Mouse (Mus musculus): ENCODE measurements around the gene Bcor.
A peak's percentile ranks its signal among the peaks of the same experiment; 100 is the strongest.

Gene Bcor

DNA sequence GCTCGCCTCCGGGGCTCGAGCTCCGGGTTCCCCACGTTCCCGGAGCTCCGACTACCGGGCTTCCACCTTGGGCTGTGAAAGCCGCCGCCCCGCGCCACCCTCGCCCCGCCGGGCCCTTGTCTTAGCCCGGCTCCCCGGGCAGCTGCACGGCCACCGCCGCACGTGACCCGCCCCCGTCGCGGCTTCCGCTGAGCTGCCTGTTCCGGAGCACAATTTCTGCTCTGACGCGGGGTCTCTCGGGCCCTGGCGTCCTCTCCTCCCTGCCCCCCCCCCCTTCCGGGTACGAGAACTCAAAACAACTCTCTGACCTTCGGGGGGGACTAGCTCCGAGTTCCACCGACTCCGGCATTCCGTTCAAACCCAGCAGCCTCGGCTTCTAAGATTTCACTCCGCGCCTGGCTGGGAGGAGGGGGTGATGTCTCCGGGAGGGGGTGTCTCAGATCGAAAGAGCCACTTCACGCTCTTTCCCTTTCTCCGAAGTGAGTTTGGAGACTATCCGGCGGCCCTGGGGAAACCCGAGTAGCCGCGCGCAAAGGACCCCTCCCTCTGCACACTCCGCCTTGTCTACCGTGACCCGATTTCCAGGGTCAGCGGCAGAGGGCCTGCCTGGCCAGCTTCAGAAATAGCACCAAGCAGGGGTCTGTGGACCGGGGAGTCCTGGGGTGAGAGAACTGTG lies at the start of gene Bcor:
Gene Bcor, minus strand, starts transcription at position 375 of the 676 bp plus-strand sequence.
- DNase-seq = peak; percentile 64 to 85

DNA sequence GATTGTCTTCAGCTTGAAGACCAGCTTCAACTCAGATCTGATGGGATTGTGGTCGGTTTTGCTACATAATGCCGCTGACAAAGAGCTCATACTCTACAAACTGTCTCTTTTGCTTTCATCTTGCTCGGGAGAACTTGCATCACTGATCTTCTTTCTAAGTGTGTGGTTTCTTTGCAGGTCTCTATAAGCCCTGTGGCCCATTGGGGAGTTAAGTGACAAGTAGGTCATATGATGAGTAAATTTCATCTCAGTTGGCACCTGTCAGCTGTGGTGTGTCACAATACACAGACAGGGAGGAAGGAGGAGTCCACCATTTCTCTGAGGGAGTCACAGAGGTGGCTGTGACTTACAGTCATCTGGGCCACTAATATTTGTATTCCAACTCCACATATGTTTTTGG lies 42.8 kb upstream of the Bcor start:
- DNase-seq = no peak

DNA sequence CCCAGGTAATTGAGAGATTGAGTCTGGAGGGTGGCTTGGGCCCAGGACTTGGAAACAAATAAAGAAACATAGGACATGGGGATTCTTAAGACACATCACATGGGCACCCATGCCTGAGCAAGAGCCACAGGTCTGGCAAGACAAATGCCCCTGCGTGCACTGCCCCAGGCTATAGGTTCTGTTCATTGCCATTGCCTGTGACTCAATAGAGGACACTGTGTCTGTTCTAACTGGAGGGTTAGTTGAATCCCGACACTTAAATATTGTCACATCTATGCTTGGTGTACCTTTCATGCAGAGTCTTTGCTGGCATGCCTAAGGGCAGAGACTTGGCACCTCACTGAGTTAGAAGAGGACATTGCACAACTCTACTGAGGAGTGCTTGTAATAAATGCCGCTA lies 41.0 kb upstream of the Bcor start:
- DNase-seq = no peak

DNA sequence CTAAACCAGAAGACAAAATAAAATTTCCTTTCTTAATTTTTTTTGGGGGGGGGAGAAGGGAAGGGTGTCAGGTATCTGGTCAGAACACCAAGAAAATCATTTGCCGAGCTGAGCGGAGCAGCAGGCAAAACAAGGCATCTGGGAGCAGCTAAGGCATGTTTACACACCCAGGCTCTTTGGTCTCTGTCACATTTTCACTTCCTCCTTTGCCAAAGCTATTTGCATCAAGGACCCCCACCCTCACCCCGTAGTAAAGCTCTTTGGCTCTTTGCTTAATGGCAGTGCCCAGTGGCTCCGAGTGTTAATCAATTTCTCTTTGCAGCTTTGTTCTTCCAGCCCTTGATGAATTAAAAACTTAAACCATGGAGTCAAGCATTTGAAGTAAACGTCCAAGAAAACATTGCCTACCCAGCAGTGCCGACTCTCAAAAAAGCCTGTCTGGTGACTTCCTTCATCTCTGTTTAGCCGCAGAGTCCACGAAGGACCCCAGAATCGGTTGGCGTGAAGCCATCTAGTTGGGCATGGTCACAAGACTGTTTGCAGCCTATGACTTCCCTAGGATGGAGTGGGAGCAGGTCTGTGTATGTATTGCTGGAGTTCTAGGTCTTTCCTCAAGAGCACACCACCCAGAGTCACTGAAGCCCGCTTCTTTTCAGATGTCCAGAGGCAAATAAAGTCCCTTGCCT lies 35.2 kb upstream of the Bcor start:
- no peak for DNase-seq

DNA sequence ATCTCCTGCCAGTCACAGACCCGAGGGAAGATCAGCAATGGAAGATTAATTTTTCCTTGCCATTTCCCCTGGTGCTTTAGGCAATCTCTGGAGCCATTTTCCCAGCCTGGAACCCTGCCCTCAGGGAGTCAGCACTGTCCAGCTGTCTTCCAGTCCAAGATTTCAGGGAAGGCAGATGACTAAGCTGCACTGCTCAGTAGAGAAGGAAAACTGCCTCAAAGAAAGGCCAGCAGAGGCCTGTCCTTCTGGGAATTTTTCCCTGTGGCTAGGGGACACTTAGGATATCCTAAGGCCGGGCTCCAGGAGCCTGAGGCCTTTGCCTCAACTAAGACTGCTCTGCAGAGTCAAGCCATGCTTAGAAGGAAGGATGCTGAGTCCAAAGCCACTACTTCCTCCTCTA lies 32.2 kb upstream of the Bcor start:
- no peak for DNase-seq

DNA sequence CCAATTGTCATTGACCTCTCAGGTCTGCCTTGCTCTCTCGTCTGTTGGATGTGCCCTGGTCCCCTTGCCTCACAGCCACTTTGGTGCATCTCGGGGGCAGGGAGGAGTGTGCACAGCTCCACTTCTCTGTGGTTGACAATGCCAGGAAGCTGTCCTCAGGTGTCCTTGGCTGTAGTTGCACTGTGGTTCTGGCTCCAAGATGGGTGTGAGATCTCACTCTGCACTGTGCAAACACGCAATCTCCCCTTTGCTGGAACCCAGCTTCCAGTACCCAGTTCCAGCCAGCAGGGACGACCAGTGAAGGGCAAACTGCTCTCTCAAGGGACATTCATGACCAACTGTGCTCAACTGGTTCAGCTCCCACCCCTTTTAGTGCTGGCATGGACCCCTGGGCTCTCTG lies 29.4 kb upstream of the Bcor start:
- DNase-seq = no peak

DNA sequence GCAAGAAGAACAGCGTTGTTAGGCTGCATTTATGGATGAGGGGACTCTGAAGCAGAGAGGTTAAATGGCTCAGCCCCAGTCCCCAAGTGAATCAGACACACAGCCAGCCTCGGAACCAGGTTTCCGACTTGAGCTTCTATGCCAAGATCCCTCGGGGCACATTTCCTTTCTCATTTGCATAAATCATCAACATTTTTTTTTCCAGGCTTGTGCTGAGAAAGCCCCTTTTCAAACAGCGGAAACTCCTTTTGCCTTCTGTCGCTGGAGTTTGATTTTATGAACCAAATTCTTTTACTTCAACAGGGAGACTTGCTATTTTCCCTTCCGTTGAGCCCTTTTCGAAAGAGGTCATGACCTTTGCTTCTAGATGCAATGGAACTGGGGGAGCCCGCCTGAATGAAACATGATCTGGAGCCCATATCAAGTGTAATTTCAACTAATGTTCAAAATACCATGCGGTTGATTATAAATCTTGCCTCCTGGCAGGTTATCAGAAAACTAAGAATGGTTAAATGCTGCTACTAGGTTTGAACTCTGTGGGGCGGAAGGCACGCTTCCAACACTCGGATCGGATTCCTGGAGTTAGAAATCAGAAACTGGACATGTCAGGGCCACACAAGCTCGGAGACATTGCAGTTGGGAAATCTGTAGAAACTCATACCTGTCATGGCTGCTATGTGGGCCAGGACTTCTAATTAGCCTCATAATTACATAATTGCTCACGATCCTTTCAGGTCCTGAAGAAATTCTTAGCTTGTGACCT lies 15.2 kb upstream of the Bcor start:
- peak; percentile 22 to 47 for DNase-seq

DNA sequence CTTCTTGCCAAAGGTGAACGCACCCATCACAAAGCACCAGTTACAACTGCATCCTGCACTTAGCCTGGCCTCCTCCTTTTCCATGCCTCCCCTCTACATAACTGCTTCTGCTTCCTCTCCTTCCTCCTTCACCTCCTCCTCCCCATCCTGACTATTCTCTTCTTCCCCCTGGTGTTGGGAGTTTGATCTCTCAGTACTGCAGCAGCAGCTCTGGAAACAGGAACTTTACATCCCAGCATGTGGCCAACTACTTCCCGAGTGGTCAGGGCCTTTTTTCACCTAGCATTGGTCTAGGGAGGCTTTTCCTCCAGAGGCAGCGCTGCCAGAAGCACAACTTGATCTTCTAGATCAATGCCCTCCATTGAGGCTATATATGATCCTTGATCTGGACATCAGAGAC lies 10.0 kb upstream of the Bcor start:
- DNase-seq = no peak

DNA sequence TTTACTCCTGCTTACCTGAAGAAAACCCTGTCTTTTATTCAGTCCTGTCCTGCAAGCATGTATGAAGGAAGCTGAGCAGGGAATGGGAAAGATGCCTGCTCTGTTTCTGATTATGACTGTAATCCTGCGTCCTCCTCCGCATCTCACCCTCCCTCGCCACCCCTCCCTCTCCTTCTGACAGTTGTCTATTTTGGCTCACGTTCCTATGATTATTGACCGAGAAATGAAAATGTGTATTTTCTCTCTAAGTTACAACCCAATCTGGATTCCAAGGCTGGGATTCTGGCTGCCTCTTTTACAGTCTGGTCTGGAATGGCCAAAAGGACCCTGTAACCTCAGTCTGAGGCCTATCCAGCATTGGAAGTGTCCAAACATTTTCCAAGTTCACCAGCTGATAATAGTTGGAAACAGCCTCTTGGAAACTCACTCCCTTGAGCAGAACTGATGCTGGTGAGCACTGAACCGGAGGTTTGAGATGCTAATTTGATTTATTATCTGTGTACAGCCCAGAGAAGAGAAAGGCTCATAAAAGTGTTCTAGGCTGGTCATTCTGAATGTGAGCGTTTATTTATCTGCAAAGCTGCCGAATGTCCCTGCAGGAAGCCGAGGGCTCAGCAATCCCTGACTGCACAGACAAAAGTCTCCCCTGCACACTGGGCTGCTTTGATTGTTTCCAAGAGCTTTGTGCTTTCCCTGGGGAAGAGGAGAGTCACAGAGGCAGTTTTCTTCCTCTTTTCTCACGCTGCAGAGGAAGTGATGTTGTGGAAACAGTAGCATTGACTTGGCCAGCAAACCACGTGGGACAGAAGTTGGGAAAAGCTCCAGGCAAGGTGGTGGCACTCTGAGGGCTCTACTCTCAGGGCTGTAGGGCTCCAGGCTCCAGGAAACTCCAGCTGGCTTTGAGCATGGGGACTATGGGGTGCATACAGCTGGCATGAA lies 4.7 kb upstream of the Bcor start:
- DNase-seq = peak; percentile 34 to 59

DNA sequence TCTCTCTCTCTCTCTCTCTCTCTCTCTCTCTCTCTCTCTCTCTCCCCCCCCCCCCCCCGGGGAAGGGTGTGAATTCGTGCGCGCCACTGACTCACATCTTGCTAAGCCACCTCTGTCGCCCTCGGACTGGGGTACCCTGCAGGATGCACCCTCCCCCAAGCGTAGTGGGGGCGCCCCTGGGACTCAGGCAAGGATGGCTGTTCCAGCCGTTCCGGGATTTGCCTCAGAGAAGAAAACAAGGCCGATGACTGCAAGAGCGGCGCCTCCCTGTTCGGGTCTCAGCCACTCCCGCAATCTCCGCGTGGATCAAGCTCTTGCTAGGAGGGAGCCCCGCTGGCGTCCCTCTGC lies 647 bp downstream of the Bcor start:
- peak in 1 of 2 experiments; percentile 52 for DNase-seq

DNA sequence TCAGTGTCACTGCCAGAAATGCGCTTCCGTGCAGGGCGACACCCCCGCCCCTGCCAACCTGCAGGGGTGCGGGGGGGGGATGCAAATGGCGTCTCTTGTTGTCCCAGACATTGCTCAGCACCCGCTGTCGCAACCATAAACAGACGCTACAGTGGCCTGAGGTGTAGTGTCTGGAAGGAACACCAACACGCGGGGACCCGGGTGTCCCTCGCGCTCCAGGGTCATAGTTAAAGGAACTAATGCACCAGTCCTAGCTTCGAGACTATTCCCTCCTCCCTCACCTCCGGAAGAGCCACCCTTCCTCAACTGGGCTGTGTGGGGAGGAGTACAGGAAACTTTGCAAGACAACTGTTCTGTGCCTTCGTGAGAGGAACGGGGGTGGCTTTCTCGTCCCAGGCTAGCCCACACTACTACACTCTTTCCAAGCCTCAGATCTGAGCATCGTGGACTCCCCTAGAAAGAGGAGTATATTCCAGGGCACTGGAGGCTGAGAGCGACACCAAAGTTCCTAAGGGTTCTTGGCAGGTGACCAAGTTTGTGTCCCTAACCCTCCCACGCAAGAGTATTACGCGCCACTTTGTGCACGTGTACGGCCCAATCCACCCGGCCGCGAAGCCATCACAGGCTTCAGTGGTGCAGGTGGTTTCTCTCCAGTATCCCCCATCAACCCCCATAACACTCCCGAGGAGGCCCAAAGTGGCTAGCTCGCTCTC lies 1.2 kb downstream of the Bcor start:
- DNase-seq = peak in 1 of 2 experiments; percentile 59

DNA sequence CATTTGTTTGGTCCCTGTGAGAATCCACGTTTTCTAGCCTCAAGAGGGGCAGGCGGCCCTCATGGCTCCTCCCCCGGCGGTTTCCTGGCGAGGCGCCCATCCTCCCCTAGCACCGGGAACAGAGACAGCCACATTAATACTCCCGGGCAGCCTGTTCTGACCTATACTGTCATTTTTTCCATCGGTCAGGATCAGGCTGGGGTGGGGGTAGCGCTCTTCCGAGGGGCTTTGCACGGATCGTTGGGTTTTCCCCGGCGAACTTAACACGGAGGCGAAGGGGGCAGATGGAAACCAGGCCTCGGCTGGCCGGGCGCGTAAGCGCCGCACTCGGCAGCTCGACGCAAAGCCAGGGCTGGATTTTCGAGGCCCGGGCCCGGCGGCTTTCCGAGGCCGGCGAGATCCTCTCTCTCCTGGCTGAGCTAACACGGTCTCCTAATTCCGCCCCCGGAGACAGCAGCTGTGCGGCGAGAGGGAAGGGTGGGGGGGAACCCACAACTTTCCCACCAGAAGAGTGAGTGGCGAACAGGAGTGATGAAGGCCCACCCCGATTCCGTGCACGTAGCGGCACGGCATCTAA lies 1.8 kb downstream of the Bcor start:
- DNase-seq = peak; percentile 76 to 80

DNA sequence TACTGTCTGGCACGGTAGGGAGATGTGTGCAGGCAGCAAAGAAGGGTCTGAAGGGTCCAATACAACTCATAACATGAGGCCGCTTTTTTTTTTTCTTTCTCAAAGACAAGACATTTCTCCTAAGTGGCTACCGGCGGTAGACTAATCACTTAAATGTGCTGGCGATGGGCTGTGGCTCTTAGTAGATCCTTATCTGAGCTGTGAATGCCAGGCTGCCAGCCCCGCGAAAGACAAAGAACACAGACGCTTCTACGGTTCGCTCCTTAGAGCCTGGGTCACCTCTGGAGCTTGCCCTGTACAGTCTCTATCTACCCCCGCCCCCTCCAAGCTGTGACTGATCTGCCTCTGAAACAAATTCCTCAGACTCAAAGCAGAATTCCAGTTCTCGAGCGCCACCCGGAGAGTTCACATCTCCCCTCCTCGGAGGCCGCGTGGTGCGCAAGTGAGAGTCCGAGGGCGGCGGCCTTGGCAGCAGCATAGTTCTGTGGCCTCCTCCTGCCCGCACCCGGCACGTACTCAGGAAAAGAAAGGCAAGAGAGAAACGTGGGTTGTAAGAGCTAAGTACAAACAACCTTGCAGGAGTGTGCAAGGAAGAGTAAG lies 2.7 kb downstream of the Bcor start:
- peak; percentile 68 to 79 for DNase-seq

DNA sequence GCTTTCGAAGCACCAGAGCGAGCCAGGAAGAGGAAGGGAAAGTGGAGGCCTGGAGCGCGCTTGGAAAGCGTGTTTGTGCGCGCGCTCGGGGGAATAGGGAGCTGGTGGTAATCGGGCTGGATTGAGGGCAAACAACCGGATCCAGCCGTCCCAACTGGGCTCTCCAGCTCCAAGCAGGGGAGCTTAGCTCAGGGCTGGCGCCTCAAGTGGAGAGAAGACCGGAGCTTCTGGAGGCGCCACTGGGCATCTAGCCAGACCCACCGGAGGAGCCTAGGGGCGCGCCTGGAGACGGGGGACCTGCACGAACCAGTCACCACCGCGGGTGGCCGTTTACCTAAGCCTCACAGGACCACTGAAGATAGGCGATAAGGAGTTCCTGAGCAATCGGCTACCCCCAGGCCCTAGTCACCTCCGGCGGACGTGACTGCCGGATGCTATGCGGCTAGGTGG lies 4.3 kb downstream of the Bcor start:
- DNase-seq = peak; percentile 49 to 74

DNA sequence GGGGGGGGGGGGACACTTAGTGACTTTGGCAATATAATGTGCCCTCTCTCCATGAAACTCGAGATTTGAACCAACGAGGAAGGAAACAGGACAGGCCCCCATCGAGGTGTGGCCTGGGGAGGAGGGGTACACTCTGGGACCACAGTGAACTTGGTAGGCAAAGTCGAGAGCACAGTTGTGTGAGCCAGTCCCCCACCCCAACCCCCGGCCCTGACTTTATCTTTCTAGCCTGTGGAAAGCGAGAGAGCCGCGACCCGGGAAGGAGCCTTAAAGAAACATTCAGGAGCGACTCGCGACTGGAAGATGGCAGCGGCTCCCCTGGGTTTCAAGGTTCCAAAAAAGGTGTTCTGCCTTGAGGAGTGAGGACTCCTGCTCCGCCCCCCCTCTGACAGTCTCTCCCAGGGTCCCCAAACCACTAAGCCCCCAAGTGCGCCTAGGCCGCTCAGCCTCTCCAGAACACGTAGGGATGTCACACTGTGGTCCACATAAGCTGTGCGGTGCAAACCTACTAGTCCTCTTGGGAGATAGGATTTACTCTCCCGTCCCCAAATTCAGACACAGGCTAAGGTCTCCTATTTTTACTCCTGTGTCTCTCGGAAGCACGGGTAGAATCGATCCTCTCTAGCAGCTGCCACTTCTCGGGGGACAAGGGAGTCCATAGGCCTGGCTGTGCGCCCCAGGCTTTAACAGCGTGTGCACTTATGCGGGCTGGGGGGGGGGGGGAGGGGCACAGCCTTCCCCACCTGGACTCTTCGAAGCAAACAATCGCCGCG lies 4.9 kb downstream of the Bcor start:
- DNase-seq = no peak

DNA sequence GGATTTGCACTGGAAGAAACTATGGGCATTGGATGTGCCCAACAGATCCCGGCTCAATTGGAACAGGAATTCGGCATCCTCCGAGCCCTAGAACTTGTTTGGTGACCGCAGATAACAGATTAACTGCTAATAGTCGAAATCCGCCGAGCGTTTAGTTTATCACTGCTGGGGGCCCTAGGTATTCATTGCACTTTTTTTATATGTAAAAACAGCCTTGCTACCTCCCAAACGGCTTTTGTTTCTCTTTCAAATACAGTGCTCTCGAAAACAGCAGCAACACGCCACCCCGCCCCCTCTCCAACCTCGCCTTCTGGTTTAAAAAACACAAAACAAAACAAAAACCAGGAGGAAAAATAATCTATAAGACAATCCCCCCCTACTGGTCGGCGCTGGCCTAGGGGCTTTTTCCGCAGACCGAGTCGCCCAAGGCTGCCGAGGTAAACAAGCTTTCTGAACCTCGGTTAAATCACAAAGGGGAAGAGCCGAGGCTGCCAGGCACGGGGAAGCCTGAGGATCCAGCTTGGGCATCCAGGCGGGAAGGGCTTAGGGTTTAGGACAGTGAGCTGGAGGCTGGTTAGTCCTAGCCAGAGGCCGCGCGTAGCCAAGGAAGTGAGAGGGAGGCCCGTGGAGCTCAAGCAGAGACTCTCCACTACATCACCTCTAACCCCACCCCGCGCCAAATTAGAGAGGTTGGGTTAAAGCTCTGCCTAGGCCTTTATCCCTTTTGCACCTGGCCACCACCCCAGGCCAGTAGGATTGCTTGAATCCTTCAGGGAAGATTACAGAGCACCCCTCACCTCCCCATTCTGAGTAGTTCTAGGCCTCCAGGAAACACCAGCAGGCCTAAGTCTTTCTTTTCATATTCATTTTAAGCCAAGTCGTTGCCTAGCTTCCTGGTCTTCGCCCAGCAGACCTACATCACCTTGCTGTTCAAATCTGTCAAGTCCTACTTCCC lies 6.7 kb downstream of the Bcor start:
- peak in 1 of 2 experiments; percentile 42 for DNase-seq

DNA sequence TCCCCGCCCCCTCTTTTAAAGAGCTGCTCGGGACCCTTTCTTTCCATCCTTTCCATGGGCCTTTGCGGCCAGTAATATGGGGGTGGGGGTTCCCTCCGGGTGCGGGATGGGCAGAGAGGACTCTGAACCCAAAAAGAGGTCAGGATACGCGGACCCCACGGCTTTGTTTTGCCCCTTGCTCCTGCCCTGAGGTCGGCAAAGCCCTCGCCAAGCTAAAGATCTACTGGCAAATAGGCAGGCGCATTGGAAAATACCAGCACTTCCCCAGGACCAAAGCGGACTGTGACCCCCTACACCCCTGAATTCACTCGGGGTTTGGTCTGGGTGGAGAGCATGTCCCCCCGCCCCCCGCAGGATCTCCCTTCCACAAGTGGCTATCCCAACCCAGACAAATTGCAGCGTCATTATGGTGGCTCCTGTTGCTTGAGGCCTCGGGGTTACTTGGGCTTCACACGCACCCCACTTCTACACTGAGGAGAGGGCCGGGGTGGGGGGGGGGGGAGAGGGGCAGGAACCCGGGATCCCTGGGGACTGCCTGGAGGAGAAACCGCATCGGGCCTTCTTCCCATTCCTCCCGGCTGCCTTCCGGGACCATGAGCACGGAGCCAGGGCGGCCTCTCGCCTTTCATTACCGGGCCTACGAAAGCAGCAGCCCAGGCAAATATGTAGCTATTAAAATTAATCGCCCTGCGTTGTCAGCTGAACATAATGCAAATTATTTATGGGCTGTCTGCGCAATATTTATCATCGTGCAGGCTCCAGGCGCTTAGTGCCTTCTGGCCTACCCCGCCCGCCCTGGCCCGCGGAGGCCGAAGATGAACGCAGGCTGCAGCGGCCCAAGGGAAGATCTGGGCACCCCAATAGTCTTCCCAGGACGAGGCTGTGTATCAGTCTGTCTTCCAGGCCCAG lies 7.9 kb downstream of the Bcor start:
- DNase-seq = no peak
